Mouse (Mus musculus) limb, embryonic 13.5 days (tissue): ENCODE measurements around the gene Rbm4b. TPM values are rescaled to one million over a fixed set of nuclear protein-coding genes. Genes with fewer than 3 reads are reported as not detected.

ENCODE experiments used
- ATAC-seq: fragments of 200-750 bp; cut with Nextera tagmentation; 2 replicates; pipeline ENCODE4 v1.8.0; 2017; ENCODE audit warnings: low read depth, moderate number of reproducible peaks, moderate TSS enrichment; ENCODE audit not compliant: low FRiP score
- H3K27ac ChIP-seq: fragments of 300-500 bp; sonication (generic); 2 replicates; pipeline ENCODE4 v1.5.1; 2015; ENCODE audit warnings: inconsistent platforms, mild to moderate bottlenecking, moderate library complexity
- H3K27me3 ChIP-seq: fragments of 300-500 bp; sonication (generic); 2 replicates; pipeline ENCODE4 v1.6.1; 2015; ENCODE audit warnings: mild to moderate bottlenecking, inconsistent platforms
- H3K36me3 ChIP-seq: fragments of 300-500 bp; sonication (generic); 2 replicates; pipeline ENCODE4 v1.6.1; 2015; ENCODE audit warnings: inconsistent platforms, mild to moderate bottlenecking, moderate library complexity
- H3K4me1 ChIP-seq: fragments of 300-500 bp; sonication (generic); 2 replicates; pipeline ENCODE4 v1.6.1; 2015; ENCODE audit warnings: inconsistent platforms
- H3K4me2 ChIP-seq: fragments of 300-500 bp; sonication (generic); replicated peaks from 2 replicates; pipeline ENCODE4 v1.6.1; 2015; ENCODE audit warnings: inconsistent platforms, mild to moderate bottlenecking, moderate library complexity
- H3K4me3 ChIP-seq: fragments of 300-500 bp; sonication (generic); 2 replicates; pipeline ENCODE4 v1.5.1; 2015; ENCODE audit warnings: moderate library complexity, mild to moderate bottlenecking, inconsistent platforms
- H3K9ac ChIP-seq: fragments of 300-500 bp; sonication (generic); 2 replicates; pipeline ENCODE4 v1.6.1; 2015; ENCODE audit warnings: mild to moderate bottlenecking, inconsistent platforms
- H3K9me3 ChIP-seq: fragments of 300-500 bp; sonication (generic); 2 replicates; pipeline ENCODE4 v1.6.1; 2016; ENCODE audit warnings: inconsistent platforms
- WGBS: fragments of 180-500 bp; shearing (Covaris S2); methylation state at CpG from one replicate; pipeline ENCODE4 v1.1.7; 2015; 5-methylcytosine and 5-hydroxymethylcytosine counted together
- polyA plus RNA-seq: library from polyadenylated mRNA; unstranded; fragments of >200 nt; fragmentation: Nextera tagmentation; extraction: Ambion mirVana; gene quantifications from 2 replicates; pipeline ENCODE4 v1.2.1, GENCODE M21; 2015

The Rbm4b gene
- 104 and 106 TPM in 2 replicates for polyA plus RNA-seq

DNA sequence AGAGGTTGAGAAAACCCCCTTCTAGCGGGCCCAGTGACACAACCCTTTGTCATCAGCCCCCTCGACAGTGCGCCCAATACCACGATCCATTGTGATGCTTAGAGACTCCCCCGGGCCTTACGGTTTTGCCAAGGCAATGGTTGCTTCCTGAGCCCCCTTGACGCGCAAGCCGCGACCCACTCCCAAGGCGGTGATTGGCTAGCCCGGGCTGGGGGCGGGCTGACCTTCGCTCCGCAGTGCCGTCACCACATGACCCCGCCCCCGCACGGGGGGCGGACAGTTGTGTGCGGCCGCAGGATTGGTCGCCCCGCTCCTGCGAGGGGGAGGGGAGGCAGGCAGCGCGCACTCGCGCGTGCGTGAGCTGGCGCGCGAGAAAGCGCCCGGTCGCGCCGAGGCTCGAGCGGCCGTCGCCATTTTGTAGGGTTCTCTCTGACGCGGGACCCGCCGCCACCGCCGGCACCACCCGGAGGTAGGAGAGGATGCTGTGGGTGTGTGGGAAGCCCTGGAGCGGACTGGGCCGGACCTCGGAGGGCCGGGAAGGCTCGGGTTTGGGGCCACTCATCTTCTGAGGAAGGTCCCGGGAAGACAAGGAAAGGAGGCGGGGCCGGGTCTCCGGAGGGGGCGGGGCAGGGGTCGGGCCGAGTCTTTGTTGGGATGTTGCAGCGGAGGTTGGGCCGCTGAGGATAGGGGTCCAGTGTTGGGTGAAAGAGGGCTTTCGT is at the start of gene Rbm4b:
Gene Rbm4b, plus strand, starts transcription at position 305 of the 719 bp plus-strand sequence.
- Histone ChIP-seq H3K27me3 (no peaks in the 10 kb centered on the region), H3K9me3 (no peaks in the 10 kb centered on the region), H3K36me3 (peaks cover 25% of the 10 kb centered on the region), H3K27ac (peak within 1 kb of the TSS; percentile 91), H3K4me3 (peak within 1 kb of the TSS; percentile 68), H3K9ac (peak within 1 kb of the TSS; percentile 81), H3K4me2 (peak within 1 kb of the TSS; percentile 83), H3K4me1 (peaks cover 23% of the 10 kb centered on the region)
- WGBS, result 0% methylated on average over 65 of the region's 65 CpGs
- peak; percentile 96 for ATAC-seq

DNA sequence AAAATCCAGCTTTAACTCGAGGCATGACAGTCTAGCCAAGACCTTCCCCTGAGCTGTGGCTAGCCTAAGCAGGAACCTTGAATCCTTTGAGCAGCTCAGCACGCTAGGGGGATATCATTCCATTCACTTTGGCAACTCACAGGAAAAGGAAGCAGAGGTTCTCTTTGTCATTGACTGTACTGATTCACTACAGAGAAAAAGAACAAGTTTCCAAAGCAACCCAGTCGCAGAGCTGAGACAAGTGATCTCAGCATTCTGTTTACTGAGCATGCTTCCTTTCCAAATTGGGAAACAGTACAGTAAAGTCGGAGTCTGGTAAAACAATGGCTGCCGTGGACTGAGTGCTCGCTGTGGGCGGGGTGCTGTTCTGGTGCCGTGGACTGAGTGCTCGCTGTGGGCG is 47.5 kb upstream of the Rbm4b start:
- H3K4me2 ChIP-seq, result no peak overlapping the region
- no peak overlapping the region for H3K4me3 ChIP-seq
- H3K27me3 ChIP-seq, result peaks cover 47% of the 10 kb centered on the region
- peaks cover 12% of the 10 kb centered on the region for H3K4me1 ChIP-seq
- no peak overlapping the region for H3K9ac ChIP-seq
- H3K9me3 ChIP-seq, result no peaks in the 10 kb centered on the region
- 88% methylated on average over 10 of the region's 10 CpGs for WGBS
- no peak overlapping the region for H3K27ac ChIP-seq
- ATAC-seq, result no peak
- no peaks in the 10 kb centered on the region for H3K36me3 ChIP-seq

DNA sequence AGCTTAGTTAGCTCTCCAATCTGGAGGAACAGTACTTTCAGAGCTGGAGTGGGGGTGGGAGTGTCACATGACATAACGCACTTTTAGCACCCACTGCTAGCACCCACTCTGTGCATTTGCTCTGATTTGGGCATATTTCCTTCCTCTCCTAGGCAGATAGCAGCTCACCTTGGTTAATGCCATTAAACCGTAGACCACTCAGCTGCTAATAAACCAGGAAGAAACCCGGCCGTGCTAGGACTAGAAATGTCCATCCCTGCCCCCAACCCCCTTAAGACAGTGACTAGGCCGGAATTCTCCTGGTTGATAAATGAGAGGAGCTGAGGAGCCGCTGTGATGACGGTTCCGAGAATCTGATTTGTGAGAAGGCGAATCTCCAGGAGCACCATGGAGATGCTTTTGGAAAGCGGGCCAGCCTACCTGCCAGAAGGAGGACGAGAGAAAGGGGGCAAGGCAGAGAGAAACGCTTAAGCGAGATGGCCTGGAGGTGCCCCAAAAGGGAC is 45.1 kb upstream of the Rbm4b start, which contains the start of gene Sptbn2:
Gene Sptbn2, plus strand, starts transcription at position 70 of the 503 bp plus-strand sequence.
- Histone ChIP-seq H3K4me2 (peak within 1 kb of the TSS; percentile 100), H3K4me1 (peaks cover 12% of the 10 kb centered on the region), H3K27ac (no peak within 1 kb of the TSS), H3K9ac (peak within 1 kb of the TSS; percentile 65), H3K27me3 (peaks cover 61% of the 10 kb centered on the region), H3K9me3 (no peaks in the 10 kb centered on the region), H3K36me3 (no peaks in the 10 kb centered on the region), H3K4me3 (peak within 1 kb of the TSS; percentile 63)
- whole genome bisulfite sequencing, result 8% methylated on average over 13 of the region's 13 CpGs
- no peak for ATAC-seq

DNA sequence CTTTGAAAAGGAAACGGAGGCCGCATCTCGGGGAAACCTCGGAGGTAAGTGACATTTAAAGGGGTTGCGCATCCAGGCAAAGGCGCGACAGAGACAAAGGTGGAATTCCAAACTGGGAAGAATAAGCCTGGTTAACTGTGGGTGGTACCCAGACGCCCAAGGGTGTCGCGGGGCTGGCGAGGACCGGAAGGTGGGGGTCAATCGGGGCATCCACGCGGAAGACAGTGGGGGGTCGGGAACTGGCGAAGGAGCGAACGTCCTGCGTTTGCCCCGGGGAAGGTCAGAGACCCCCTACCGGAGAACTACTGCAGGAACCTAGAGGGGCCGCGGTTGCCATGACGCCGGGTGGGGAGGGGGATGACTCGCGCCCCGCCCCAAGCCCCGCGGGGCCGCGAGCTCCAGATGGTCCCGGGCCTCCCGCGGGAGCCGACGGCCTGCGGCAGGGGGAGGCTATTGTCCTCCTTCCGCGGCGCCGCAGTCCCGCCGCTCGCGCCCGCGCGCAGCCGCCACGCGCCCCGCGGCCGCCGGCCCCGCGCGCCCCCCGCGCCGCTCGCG is 44.6 kb upstream of the Rbm4b start:
- Histone ChIP-seq H3K4me2 (peak overlapping the region; percentile 100), H3K4me1 (peaks cover 12% of the 10 kb centered on the region), H3K27ac (no peak overlapping the region), H3K36me3 (no peaks in the 10 kb centered on the region), H3K4me3 (peak overlapping the region; percentile 63), H3K9ac (peak overlapping the region; percentile 65), H3K27me3 (peaks cover 61% of the 10 kb centered on the region), H3K9me3 (no peaks in the 10 kb centered on the region)
- no peak for ATAC-seq
- 1% methylated on average over 38 of the region's 65 CpGs for WGBS

DNA sequence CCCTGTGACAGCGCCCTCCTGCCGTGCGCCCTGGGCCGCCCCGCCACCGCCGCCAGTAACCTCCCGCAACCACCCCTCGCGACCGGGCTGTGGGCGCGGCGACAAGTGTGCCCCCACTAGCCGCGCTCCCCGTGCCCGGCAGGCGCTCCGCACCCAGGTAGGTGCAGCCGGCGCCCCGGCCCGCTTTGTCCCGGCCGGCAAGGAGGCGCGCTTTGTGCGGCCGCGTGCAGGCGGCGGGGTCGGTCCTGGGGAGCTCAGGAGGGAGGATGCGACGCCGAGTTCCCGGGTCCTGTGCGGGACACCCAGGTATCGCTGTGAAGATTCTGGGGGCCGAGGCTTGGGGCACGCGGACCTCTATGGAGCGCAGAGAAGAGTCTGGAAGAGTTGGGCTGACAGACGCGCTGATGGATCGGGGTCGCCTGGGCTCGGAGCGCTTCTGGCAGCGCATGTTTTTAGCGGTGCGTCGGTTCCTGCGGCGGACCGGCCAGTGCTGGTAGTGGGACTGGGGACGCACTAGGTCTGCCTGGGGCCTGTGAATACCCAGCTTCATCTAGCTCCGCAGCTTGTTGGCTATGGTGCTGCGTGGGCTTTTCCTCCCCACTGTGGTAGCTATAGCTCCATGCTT is 44.0 kb upstream of the Rbm4b start:
- peak overlapping the region; percentile 100 for H3K4me2 ChIP-seq
- H3K27ac ChIP-seq, result no peak overlapping the region
- no peaks in the 10 kb centered on the region for H3K9me3 ChIP-seq
- peaks cover 61% of the 10 kb centered on the region for H3K27me3 ChIP-seq
- WGBS, result under 1% methylated on average over 58 of the region's 60 CpGs
- peak overlapping the region; percentile 63 for H3K4me3 ChIP-seq
- H3K4me1 ChIP-seq, result peaks cover 12% of the 10 kb centered on the region
- no peaks in the 10 kb centered on the region for H3K36me3 ChIP-seq
- peak overlapping the region; percentile 65 for H3K9ac ChIP-seq
- ATAC-seq, result no peak; the same call in 1 of the 2 replicates

DNA sequence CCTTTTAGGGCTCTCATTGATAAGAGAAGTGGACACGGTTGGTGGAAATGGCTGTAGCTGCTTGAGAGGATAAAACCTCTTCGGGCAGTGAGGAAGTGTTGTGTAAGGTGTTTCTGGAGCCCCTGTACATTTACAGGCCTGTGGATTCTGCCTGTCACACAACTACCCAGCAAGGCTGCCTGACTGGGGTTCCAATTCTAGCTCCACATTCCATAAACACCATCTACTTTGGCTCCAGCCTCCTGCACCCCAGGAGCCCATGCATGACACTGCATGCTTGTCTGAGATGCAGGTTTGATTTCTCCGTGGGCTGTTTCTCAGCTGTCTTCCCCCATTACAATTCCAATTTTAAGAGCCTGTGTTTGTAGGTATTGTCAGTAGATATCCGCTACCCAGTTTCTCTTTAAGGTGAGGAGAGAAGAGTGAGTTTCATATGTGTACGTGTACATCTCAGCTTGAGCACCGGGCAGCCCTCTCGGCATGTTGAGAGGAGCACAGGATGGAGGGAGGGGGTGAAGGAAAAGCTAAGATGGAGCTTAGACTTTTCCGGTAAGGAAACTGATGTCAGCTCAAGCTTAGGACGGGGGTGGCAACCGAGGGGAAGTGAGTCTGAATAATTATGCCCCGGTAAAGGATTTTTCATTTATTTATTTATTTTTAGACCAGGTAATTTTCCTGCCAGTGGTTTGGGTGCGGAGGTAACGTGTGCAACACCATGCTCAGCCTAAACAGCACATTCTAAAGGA is 43.3 kb upstream of the Rbm4b start:
- H3K27me3 ChIP-seq, result peaks cover 61% of the 10 kb centered on the region
- WGBS, result 34% methylated on average over 13 of the region's 13 CpGs
- no peak for ATAC-seq

DNA sequence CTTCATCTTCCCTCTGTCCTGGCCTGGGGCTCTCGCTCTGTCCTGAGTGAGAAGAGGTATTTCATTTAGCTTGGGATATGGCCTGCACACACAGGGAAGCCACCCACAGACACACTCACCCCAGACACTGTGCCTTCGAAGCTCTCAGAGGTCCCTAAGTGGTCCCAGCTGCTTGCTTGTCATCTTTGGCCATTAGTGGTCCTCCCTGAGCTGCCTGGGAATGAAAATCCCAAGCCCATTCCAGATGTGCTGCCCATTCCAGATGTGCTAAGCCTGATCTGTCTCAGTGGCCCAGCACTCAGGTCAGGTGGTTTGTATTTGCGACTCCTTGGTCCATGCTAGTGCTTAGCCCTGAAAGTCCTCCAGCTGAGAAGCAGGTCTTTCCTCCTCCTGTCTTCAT is 42.4 kb upstream of the Rbm4b start:
- no peak overlapping the region for H3K4me3 ChIP-seq
- H3K4me1 ChIP-seq, result peaks cover 12% of the 10 kb centered on the region
- H3K4me2 ChIP-seq, result no peak overlapping the region
- WGBS, result 25% methylated on average over 3 of the region's 3 CpGs
- H3K36me3 ChIP-seq, result no peaks in the 10 kb centered on the region
- no peak for ATAC-seq
- no peak overlapping the region for H3K9ac ChIP-seq
- H3K27ac ChIP-seq, result no peak overlapping the region
- peaks cover 64% of the 10 kb centered on the region for H3K27me3 ChIP-seq
- H3K9me3 ChIP-seq, result no peaks in the 10 kb centered on the region

More for the DNA sequence above, 43.3 kb upstream of the Rbm4b start:
- H3K9me3 ChIP-seq, result no peaks in the 10 kb centered on the region
- no peak overlapping the region for H3K9ac ChIP-seq
- H3K27ac ChIP-seq, result no peak overlapping the region
- H3K36me3 ChIP-seq, result no peaks in the 10 kb centered on the region
- peak overlapping the region; percentile 63 for H3K4me3 ChIP-seq
- peak overlapping the region; percentile 100 for H3K4me2 ChIP-seq
- peaks cover 12% of the 10 kb centered on the region for H3K4me1 ChIP-seq

DNA sequence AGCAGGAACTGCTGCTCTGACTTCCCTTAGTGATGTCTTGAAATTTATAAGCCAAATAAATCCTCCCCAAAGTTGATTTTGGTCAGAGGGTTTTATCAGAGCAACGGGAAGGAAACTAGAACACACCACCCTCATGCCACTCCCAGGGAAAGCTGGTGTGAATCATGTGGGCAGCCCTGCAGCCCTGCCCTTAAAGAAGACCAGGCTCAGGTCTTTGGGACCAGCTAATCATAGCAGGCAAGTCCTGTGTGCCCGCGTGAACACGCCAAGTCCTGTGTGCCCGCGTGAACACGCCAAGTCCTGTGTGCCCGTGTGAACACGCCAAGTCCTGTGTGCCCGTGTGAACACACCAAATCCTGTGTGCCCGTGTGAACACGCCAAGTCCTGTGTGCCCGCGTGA is 39.5 kb upstream of the Rbm4b start:
- Histone ChIP-seq H3K27me3 (peaks cover 38% of the 10 kb centered on the region), H3K4me2 (no peak overlapping the region), H3K4me3 (no peak overlapping the region), H3K9ac (no peak overlapping the region), H3K9me3 (no peaks in the 10 kb centered on the region), H3K4me1 (peaks cover 29% of the 10 kb centered on the region), H3K27ac (no peak overlapping the region), H3K36me3 (no peaks in the 10 kb centered on the region)
- 95% methylated on average over 14 of the region's 14 CpGs for WGBS
- ATAC-seq, result no peak

DNA sequence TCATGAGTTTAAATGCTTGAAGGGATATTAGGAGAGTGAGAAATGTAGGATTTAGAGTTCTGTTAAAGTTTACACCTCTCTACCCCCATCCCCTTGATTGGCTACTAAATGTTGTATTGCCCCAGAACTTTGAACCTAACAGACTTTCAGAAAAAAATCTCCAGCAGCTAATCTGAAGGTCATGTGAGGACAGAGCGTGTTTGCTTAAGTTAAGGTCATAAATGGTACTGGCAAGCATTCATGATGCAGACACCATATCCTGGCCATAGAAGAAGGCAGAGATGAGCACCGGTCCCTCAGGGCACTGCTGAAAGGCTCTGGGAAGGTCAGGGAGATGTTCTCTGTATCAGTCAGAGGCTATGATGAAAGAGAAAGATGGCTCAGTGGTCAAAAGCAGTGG is 39.0 kb upstream of the Rbm4b start:
- no peak overlapping the region for H3K4me3 ChIP-seq
- no peak for ATAC-seq
- WGBS, result 93% methylated on average over 2 of the region's 2 CpGs

DNA sequence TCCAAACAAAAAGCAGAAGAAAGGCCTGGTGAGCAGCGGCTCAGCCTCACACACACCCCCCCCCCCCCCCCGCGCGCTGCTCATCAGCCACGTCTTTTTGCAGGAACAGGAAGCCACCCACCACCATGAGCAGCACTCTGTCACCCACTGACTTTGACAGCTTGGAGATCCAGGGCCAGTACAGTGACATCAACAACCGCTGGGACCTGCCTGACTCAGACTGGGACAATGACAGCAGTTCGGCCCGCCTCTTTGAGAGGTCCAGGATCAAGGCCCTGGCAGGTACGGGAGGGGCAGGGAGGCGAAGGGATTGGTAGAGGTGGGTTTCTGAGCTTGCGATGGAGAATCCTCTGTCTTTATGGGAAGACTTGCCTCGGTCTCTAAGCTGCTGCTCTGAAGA is 37.6 kb upstream of the Rbm4b start:
- H3K27me3 ChIP-seq, result peaks cover 18% of the 10 kb centered on the region
- no peak overlapping the region for H3K4me3 ChIP-seq
- H3K36me3 ChIP-seq, result no peaks in the 10 kb centered on the region
- 25% methylated on average over 12 of the region's 12 CpGs for WGBS
- no peaks in the 10 kb centered on the region for H3K9me3 ChIP-seq
- peaks cover 22% of the 10 kb centered on the region for H3K4me1 ChIP-seq
- H3K4me2 ChIP-seq, result no peak overlapping the region
- no peak overlapping the region for H3K27ac ChIP-seq
- no peak overlapping the region for H3K9ac ChIP-seq
- ATAC-seq, result no peak

More for the DNA sequence above, 39.0 kb upstream of the Rbm4b start:
- Histone ChIP-seq H3K9me3 (no peaks in the 10 kb centered on the region), H3K36me3 (no peaks in the 10 kb centered on the region), H3K27me3 (peaks cover 33% of the 10 kb centered on the region), H3K4me2 (no peak overlapping the region), H3K4me1 (peaks cover 29% of the 10 kb centered on the region), H3K27ac (no peak overlapping the region), H3K9ac (no peak overlapping the region)

DNA sequence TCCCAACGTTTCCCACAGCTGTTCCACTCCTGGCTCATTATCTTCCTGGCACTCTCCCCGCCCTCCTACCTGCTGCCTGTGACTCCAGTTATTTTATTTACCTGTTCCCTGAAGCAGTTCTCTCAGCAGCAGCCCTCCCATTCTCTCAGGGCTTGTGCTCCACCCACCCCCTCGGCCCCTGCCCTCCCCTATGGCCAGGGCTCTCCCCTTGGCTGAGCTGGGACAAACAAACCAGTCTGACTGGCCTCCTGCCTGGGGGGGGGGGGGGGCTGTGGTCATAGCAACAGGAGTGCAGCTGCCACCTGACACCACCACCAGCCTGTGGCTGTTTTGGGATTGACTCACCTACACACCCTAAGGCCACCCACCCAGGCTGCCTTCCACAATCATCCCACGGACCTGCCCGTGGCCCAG is 36.9 kb upstream of the Rbm4b start:
- Histone ChIP-seq H3K27me3 (peaks cover 12% of the 10 kb centered on the region), H3K27ac (no peak overlapping the region), H3K9me3 (no peaks in the 10 kb centered on the region), H3K4me2 (no peak overlapping the region), H3K4me3 (no peak overlapping the region), H3K9ac (no peak overlapping the region), H3K36me3 (no peaks in the 10 kb centered on the region), H3K4me1 (peaks cover 22% of the 10 kb centered on the region)
- 19% methylated on average over 5 of the region's 5 CpGs for WGBS
- ATAC-seq, result no peak

DNA sequence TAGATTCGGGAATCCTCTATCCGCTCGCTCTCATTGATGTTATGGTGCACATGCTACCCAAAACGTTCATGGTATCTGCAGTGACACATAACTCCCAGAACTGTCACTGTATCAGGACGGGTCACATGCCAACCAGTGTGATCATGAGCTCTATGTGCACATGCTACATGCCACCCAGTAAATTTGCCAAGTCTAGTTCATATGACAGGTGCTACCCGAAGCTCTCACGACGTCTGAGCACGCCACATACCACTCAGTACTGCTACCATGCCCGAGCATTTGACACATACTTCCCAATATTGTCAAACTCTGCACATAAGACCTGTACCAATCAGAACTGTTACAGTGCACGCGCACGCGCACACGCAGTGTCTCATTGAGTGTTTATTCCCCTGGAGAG is 36.2 kb upstream of the Rbm4b start:
- no peak for ATAC-seq
- Histone ChIP-seq H3K36me3 (no peaks in the 10 kb centered on the region), H3K4me1 (peaks cover 22% of the 10 kb centered on the region), H3K9ac (no peak overlapping the region), H3K9me3 (no peaks in the 10 kb centered on the region), H3K4me3 (no peak overlapping the region), H3K27me3 (peaks cover 4% of the 10 kb centered on the region), H3K4me2 (no peak overlapping the region), H3K27ac (no peak overlapping the region)
- WGBS, result 79% methylated on average over 15 of the region's 15 CpGs
